Mouse (Mus musculus) adrenal gland, postnatal 36 days (tissue): ENCODE results near the gene Bnip1. TPM values are rescaled to one million over a fixed set of nuclear protein-coding genes. Genes with fewer than 3 reads are reported as not detected.

Source experiments
- DNase-seq, 2 experiments: peaks; one replicate each; pipeline ENCODE4 v3.0.0; 2021; ENCODE audit warnings: mixed read lengths in 1 of 2
- total RNA-seq, 2 experiments: library from RNA; stranded (reverse); gene quantifications; 2 replicates each; pipeline ENCODE4 v1.2.3; 2021

Bnip1 gene
- total RNA-seq, 2 experiments from 2014 or later: 24.7 to 27.2 TPM

DNA sequence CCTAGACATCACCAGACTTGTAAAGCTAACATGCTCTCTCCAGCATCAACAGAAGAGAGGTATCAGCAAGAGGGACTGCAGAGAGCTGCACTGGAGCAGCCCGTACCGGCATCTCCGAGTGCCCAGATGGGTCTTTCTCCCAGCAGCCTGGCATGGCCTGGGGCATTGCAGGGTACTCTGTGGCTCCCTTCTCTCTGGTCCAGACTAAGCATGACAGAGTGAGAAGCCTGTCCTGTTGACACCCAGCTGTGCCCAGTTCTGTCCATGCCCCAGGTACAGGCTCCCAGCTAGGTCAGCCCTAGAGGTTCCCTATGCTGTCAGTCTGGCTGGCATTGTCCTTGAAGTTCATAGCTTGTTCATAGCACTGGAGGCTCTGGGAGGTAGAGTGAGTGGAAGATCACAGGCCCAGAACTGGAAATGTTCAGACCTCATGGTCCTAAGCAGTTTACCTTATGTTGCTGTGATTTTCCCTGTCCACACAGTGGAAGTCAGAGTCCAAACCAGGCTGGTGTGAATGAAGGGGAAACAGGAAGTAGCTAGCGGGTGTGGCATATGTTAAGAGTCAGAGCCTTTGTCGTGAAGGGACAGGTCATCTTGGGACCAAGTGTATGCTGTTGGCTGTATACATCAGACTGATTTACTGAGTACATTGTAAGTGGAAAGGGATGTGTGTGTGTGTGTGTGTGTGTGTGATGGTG, 12.4 kb downstream of the Bnip1 start:
- no peak for DNase-seq

DNA sequence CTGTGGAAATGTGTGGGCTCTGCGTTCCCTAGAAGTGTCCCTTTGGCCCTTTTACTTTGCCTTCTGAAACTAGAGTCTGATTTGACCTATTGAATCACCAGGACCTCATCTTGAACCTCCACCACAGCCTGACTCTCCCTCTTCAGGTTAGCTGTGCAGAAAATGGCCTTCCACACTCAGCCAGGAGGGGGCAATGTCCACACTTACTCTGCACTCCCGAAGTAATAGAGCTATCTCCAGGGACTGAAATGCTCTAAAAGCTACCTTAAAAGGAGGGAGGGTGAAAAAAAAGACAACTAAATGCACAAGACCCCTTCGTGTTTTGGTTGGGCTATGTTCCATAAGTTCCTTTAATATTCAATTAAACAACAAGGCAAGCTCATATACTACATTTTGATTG, 13.9 kb downstream of the Bnip1 start:
- DNase-seq: peak; percentile 74 to 81

DNA sequence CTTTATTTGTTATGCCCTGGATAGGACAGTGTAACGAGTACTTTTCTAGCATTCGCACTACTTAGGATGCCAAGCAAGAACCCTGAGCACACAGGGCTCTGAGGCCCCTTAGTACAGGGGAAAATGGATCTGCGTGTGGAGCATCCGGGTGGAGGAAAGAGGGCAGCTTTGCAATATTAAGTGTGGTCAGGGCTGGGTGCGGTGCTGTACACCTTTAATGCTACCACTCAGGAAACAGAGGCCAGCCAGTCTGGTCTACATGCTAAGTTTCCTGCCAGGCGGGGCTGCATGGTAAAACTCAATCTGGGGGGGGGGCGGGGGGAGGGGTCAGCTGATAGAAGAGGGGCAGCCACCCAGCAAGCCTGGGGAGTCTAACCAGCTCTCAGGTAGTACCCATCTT, 14.5 kb downstream of the Bnip1 start:
- DNase-seq: no peak

DNA sequence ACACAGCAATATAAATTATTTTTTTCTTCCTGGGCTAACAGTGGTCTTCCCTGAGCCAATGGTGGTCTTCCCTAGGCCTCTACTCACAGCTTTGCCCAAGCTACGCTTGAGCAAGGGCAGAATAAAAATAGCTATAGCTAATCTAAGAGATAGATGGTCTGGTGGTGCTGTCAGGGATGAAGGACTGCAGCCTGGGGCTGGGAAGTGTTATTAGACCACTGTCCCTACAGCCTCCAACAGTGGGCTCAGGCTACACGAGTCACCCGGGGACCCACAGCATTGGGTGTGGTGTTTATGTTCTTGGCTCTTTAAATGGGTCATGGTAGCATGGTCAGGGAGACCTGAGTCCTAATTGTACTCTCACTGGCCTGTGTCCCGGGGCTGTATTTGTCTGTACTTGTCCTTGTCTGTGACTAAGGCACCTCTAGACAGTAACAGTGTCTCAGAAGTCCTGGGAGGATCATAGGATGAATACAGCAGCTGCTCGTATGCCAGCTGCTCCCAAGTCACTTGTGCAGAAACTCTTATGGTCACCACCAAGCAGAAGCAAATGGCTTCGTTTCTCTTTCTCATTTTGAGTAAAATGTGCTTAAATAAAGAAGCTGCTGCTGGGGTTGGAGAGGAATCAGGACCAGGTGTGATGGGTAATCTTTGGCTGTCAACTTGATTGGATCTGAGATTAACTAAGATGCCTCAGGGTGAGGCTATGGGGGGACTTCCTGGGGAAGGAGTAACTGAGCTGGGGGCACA, 16.7 kb downstream of the Bnip1 start:
- peak; percentile 13 to 15 for DNase-seq

DNA sequence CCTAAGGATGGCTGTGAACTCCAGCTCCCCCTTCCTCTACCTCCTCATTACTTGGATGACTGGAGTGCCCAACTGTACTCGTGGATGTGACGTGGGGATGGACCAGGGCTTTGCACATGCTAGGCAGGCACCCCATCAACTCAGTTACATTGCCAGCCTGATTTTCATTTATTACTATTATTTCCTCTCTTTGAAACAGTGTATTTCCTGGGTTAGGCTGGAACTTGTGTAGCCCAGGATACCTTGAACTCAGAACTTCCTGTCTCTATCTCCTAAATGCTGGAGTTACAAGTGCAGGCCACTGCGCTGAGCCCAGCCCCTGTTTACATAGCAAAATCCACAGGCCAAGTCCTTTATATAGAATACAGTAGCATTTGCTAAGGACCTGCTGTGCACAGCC, 22.0 kb downstream of the Bnip1 start:
- DNase-seq: no peak

DNA sequence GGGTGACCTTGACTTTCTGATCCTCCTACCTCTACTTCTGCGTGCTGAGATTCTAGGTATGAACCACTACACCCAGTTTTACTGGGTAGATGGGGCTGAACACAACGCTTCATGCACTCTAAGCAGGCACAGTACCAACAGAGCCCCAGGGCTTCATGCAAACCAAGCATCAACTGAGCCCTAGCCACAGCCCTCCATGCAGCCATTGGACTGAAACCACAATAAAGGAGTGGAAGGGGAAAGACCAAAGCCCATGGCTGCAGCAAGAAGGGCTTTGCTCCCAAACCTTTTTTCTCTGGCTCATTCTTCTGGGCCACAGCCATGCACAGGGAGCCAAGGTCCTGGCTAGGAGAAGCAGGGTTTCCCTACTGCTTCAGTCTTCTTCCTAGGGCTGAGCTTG, 31.7 kb downstream of the Bnip1 start:
- no peak for DNase-seq

DNA sequence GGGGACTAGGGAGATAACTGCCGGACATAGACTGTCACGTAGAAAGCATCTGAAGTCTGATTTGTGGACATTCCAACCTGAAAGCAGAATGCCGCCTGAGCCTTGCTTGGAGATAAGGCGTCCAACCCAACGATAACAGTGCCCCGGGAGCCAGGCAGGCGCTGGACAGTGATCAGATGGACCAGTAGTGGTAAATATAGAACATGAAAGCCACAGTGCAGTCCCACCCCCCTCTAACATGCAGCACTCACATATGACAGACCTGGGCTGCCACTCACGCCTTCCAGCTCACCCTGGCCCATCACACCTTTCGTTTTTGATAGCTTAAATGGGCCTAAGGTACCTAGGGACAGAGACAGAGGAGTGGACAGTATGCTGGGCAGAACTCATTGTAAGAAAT, 32.6 kb downstream of the Bnip1 start:
- DNase-seq: no peak

DNA sequence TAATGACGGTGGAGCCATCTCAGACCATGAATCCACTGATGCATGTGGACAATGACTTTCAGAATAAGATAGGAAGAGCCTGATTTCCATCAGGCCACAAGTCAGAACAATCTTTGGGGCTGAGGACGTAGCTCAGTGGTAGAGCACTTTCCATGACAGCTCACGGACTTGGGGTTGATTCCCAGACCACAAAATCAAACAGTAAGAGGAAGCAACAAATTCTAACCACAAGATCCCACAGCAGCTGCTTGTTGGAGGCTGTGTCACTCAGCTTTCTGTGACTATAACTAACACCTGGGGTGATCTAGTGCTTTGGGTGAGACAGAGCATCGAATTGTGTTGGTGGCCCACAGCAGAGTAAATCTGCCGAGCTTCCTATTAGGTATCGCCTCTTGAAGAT, 35.9 kb downstream of the Bnip1 start:
- DNase-seq: no peak

DNA sequence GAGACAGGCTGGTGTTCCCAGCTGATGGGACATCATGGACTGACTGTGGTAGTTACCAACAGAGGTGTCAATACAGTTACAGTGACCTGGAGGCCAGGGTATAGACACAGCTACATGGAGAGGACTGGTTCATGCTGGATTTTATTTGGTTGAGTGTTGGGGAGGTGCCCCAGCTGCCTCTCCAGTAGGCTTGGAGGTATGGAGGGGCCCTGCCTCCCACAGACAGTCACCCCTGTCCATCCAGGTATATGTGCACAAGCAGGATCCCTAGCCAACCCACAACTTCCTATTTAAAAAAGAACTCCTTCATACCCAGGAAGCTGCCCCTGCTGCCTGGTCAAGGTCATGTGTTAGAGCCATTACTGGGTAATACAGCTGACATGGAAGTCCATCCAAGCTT, 36.9 kb downstream of the Bnip1 start:
- no peak for DNase-seq

DNA sequence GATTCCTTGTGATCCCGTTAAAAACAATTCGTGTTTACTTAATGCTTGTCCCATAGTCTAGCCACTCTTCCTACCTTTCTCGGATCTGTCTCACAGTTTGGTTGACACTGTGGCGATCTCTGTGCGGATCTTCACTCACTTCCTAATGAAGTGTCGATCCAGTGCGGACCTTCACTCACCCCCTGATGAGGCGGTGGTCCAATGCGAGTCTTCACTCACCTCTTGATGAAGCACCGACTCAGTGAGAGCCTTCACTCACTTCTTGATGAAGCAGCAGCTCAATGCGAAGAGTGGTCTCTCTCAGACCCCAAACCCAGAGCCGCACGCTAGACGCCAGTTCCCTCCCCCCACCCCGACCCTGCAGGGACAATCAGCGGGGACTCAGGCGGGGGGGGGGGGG, 45.3 kb downstream of the Bnip1 start:
- DNase-seq: no peak

DNA sequence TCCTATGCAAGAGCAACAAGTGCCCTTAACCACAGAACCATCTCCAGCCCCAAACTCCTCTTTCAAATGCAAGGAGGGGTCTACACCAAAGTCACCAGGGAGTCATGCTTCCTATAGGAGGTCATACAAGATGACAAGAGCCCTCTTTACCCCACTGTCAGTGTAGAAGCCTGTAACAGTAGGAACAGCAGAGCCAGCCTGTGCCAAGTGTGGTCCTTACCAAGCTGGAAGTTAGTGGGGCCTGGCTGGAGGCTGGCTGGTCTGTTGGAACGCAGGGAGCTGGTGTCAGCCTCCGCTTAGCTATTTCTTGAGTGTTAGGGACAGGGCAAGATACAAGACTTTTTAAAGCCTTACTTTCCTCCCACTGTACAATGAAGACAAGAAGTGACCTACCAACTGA, 52.9 kb downstream of the Bnip1 start:
- DNase-seq: no peak

DNA sequence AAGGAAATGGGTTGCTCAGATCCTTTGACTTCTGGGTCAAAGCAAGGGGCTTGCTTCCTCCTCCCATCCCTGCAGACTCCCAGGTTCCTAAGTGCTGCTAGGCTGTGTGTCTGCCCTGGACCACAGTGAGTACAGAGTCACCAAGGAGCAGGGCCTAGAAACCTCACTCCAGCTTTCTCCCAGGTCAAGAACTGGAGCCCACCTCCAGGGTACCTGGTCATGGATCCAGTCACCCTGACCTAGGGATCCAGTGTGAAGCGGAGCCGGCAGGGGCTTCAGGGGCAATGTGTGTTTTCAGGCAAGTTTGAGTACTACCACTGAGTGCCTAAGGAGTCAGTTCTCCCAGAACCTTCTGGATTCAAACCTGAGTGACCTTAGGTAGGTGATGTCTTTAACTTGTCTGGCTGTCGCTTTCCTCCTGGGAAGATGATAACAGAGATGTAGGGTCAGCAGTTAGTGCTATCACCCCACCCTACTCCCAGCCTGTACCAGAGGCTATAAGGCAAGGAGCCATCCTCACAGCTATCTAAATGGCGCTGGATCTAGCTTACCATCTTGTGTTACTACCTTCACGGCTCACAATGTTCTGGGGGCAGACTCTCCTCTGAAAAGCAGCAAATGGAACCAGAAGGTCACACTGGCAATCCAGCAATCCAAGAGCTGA, 53.6 kb downstream of the Bnip1 start:
- no peak for DNase-seq

DNA sequence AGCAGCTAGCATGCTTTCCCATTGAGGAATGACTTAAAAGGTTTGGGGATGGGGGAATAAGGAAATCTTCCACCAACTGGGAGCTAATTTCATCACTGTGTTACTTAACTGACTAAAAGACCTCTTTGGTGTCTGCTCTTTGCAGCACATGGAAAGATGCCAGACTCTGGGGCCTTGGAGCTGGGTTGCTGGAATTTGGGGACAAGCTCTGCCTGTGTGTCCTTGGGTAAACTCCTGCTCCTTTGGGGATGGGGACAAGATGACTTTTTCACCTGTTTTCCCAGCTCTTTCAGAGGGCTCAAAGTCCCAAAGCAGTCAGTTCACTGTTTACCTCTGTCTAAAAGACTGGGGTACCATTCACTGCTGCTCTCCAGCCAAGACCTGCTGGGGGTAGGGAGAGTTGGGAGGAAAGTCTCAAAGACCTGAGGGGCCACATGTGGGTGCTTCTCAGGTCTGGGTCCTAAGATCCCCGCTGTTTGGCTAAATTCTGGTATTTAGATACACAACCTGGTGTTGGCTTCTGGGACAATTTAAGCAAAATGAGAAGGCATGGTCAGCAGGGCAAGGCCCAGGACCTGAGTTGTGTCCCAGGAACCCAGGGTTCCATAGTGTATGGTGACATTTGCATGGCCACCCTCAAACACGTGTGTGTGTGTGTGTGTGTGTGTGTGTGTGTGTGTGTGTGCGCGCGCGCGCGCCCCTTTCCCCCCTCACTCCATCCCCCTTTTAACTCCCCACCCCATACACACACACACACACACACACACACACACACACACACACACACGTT, 54.3 kb downstream of the Bnip1 start:
- peak; percentile 45 to 57 for DNase-seq

DNA sequence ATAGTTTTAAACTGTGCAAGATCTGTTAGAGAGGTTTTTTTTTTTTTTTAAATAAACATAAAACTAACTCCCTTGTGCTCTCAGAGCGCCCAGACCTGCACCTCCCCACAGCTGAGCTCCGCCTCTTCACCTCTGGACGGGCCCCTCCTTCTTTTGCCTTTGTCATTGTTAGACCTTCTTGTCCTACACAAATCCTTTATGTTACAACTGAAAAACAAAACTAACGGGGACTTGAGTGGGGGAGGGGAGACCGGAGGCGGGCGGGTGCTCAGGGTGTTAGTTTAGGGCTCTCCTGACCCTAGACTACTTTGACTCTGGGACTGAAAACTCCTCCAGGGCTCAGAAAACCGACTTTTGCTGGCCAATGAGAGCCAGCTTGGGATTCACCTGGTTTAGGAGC, 55.1 kb downstream of the Bnip1 start:
- DNase-seq: no peak

DNA sequence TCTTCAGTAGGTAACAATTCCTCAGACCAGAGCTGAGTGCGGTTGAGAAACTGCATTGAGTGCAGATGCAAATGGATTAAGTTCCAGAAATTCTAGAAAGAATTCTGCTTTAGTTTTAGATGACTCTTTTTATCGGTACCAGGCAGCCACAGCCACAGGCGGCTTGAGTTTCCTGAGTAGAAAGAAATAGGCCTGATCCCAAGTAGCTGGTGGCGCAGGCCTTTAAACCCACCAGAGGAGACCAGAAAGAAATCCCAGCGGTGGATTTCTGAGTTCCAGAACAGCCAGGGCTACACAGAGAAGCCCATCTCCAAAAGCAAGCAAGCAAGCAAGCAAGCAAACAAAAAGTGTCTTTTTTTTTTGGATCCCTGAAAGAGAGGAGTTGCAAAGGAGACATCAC, 55.5 kb downstream of the Bnip1 start:
- DNase-seq: no peak

DNA sequence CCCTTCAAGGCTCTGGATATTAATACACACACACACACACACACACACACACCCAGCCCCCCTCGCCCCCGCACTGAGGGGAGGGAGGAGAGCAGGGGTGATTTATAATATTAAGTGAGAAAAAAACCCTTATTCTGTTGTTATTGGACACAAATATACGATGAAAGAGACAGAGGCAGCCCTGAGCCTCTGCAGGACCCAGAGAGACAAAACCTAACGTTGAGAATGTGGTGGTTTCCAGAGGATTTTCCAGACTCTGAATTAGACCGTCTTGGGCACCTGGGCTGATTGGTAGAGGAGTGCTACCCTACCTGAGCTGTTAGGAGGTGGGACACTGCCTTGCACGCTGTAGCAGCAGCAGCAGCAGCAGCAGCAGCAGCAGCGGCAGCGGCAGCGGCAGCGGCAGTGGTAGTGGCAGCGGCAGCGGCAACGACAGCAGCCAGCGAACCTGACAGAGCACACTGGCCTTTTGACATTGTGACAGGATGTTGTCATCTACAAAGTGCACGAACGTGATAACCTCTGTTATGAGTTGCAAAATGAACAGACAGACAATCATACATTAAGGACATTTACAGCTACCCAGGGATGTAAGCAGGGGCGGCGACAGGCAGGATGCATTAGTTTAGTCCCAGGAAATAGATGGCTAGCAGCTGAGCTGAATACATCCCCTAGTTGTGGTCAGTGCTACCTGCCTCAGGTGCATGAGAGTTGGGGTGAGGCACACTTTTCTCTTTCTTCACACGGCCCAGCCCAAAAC, 56.1 kb downstream of the Bnip1 start:
- DNase-seq: no peak

DNA sequence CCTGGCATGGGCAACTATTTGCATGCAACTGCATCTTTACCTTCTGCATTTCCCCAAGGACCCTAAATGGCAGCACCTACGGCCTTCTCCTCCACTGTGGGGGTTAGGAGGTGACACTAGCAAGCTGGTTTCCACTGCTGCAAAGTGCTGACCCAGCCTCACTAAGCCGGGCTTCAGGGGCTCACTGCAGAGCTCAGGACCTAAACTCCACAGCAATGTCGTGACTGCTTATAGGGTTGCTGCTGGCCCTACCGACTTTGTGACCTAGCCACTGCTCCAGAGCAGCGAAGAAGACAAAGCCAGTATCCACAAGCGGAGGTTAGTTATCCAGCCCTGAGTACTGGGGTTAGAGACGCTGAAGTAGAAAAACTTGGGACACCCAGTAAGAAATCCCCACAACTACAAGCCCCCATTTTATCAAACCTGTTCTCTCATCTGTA, 56.7 kb downstream of the Bnip1 start:
- no peak for DNase-seq

DNA sequence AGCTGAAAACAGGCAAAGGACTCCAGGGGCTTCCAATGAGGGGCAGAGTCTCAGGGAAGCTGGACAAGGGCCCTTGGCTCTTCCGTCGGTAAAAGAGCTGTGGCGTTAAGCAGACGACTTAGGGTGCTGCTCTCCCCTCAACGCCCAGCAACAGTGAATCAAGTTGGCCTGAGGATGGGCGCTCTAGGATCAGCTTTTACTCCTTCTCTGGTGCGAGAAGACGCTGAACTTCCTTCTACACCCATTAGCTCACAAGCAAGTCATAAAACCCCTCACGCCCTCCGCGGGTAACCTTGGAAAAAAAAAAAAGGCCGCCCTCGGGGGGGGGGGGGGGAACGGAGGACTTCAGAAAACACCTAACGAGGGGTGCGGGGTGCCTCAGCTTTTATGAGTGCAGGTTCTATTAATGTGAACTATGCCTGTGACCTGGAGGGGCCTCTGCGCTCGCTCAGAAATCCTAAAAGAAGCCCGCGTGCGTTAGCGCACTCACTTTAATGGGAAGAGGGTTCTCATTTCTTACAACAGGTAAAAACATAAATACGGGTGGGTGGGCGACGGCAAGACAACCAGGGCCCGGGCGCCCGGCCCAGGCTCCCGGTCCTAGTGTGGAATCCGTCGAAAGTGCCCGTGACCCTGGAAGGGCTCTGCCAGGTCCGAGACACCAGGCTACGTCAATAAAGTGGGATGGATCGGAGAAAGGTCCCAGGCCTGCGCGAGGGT, 57.5 kb downstream of the Bnip1 start:
- DNase-seq: no peak

DNA sequence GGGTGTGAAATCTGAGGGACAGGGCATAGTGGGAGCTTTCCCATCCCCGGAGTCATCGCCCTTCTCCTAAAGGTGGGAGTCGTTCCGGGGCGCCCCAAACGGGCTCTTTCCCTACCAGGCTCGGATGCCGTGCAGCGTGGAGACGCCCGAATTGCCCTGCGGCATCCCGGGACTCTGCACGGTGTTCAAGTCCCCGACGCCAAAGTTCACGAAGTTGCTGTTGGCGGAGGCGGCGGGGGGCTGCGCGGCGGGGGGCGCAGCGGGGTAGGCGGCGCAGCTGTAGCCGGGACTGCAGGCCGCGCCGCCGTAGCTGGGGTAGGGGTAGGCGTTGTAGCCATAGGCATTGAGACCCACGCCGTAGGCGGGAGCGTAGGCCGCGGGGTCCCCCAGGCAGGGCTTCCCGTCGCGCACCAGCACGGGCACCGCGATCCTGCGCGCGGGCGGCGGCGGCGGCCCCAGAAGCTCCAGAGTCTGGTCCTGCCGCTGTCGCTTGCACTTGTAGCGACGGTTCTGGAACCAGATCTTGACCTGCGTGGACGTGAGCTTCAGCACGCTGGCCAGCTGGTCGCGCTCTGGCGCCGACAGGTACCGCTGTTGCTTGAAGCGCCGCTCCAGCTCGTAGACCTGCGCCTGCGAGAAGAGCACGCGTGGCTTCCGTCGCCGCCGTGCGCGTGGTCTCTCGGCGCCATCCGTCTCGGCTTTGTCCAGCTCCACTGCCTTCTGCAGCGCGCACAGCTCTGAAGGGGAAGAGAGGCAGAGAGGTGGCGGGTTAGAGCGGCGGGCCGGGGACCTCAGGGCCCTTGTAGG, 58.2 kb downstream of the Bnip1 start:
- DNase-seq: peak in 1 of 2 experiments; percentile 15
